Comparison of ENCODE assay signal across 8 mouse cellular contexts in genomic region chr7:30728214-30728613, GRCm38 (mm10). TPM values are rescaled to one million over a fixed set of nuclear protein-coding genes. Genes with fewer than 3 reads are reported as not detected.
DNase-seq lines count a peak whose midpoint lies in the region; ATAC-seq and TF ChIP-seq lines count a peak whose summit lies in the region.

No protein-coding gene starts in this region.

- no peak overlapping the region for H3K27ac ChIP-seq in CH12.LX (ENCODE audit: insufficient read depth, low read depth)
- no peak overlapping the region for H3K27ac ChIP-seq in forebrain, embryonic 16.5 days (ENCODE audit: low read length)
- H3K27ac ChIP-seq in liver, embryonic 15.5 days (replicated peaks): no peak overlapping the region; the same call in 1 of the 2 replicates

- in situ Hi-C loops in CH12.LX (cut with MboI; ENCODE audit: low pct_ligation_motif_present, low pct_unique_long_range_greater_than_20kb, low sequenced_read_pairs): no loop called here

- H3K79me2 ChIP-seq in CH12.LX (replicated peaks; ENCODE audit: control insufficient read depth, extremely low read depth, insufficient read depth, poor library complexity, severe bottlenecking): no peaks in the 10 kb centered on the region

- peak overlapping the region; percentile 77 for H3K9ac ChIP-seq in CH12.LX (ENCODE audit: insufficient read depth, low read depth)
- H3K9ac ChIP-seq in forebrain, embryonic 16.5 days (replicated peaks; ENCODE audit: low read depth, low read length): peak overlapping the region; percentile 80; the same call in 1 of the 2 replicates
- H3K9ac ChIP-seq in liver, embryonic 15.5 days: peak overlapping the region; percentile 77; the same call in 1 of the 2 replicates

- no peak for TF ChIP-seq EP300 in CH12.LX (IDR thresholded peaks at IDR 0.05; ENCODE audit: low read length)

- no peaks in the 10 kb centered on the region for H3K27me3 ChIP-seq in CH12.LX (replicated peaks)
- H3K27me3 ChIP-seq in forebrain, embryonic 16.5 days (replicated peaks; ENCODE audit: control insufficient read depth, insufficient read depth, low read length): no peaks in the 10 kb centered on the region
- H3K27me3 ChIP-seq in liver, embryonic 15.5 days: no peaks in the 10 kb centered on the region

- TF ChIP-seq RAD21 in CH12.LX (IDR thresholded peaks at IDR 0.05; ENCODE audit: low read depth, low read length): no peak

- dilution Hi-C loops in CH12.LX (cut with MboI; ENCODE audit: extremely low pct_ligation_motif_present, extremely low pct_unique_long_range_greater_than_20kb, low sequenced_read_pairs): no loop called here

- peaks cover 16 to 59% of the 10 kb centered on the region in 2 experiments for H3K36me3 ChIP-seq in CH12.LX (replicated peaks in 1 of 2; ENCODE audit: control insufficient read depth in 1 of 2, insufficient read depth in 1 of 2, low read length in 1 of 2)
- peaks cover 2% of the 10 kb centered on the region; the same call in 1 of the 2 replicates for H3K36me3 ChIP-seq in forebrain, embryonic 16.5 days (ENCODE audit: control insufficient read depth, insufficient read depth)
- H3K36me3 ChIP-seq in liver, embryonic 15.5 days (replicated peaks): peaks cover 19% of the 10 kb centered on the region; the same call in 1 of the 2 replicates

- no peak for TF ChIP-seq CTCF in CH12.LX (conservative IDR thresholded peaks at IDR 0.05 in 1 of 2, IDR thresholded peaks at IDR 0.05 in 1 of 2; ENCODE audit: low read depth in 2 of 2, low read length in 2 of 2)

- ATAC-seq in forebrain, embryonic 16.5 days: no peak
- no peak for ATAC-seq in liver, embryonic 15.5 days (ENCODE audit: insufficient read depth)
- ATAC-seq in activated CD4-positive, CD25-positive, alpha-beta regulatory T cell, adult 4 months: no peak

- H3K4me3 ChIP-seq in CH12.LX (replicated peaks in 1 of 3; ENCODE audit: low read depth in 2 of 3, low read length in 2 of 3, poor library complexity in 1 of 3): peak overlapping the region; percentile 67 to 78 (median 73)
- H3K4me3 ChIP-seq in forebrain, embryonic 16.5 days (replicated peaks; ENCODE audit: low read length): peak overlapping the region; percentile 72
- peak overlapping the region; percentile 84 for H3K4me3 ChIP-seq in liver, embryonic 15.5 days (replicated peaks)

- no peaks in the 10 kb centered on the region for H3K9me3 ChIP-seq in CH12.LX (replicated peaks; ENCODE audit: low read length)
- no peaks in the 10 kb centered on the region for H3K9me3 ChIP-seq in forebrain, embryonic 16.5 days (ENCODE audit: control insufficient read depth, low read length)
- no peaks in the 10 kb centered on the region for H3K9me3 ChIP-seq in liver, embryonic 15.5 days (replicated peaks)

- TF ChIP-seq POLR2A in CH12.LX (IDR thresholded peaks at IDR 0.05; ENCODE audit: low read depth, low read length): no peak

- H3K4me2 ChIP-seq in CH12.LX (ENCODE audit: insufficient read depth, low read depth, poor library complexity, severe bottlenecking): peak overlapping the region; percentile 91
- peak overlapping the region; percentile 58 for H3K4me2 ChIP-seq in forebrain, embryonic 16.5 days (ENCODE audit: low read length)
- H3K4me2 ChIP-seq in liver, embryonic 15.5 days: peak overlapping the region; percentile 94

- H3K4me1 ChIP-seq in CH12.LX (ENCODE audit: control insufficient read depth in 1 of 2, insufficient read depth in 2 of 2): peaks cover 25 to 61% of the 10 kb centered on the region in 2 experiments
- peaks cover 22% of the 10 kb centered on the region for H3K4me1 ChIP-seq in forebrain, embryonic 16.5 days (replicated peaks; ENCODE audit: control insufficient read depth, insufficient read depth, low read length)
- peaks cover 30% of the 10 kb centered on the region for H3K4me1 ChIP-seq in liver, embryonic 15.5 days (replicated peaks)

- intact Hi-C loops in heart, postnatal 14 days (cut with DNase I): loop anchor here (5.0 kb wide), 1 partner anchor 61 kb away; no protein-coding TSS in a partner anchor

- peak; percentile 93 for DNase-seq in heart, adult 11 months
- DNase-seq in heart, postnatal 14 days: no peak
- no peak for DNase-seq in CH12.LX (ENCODE audit: extremely low read depth)
- DNase-seq in spleen, postnatal 14 days (ENCODE audit: low spot score in 2 of 2): no peak
- DNase-seq in right cerebral cortex, postnatal 14 days: no peak

- WGBS in forebrain, embryonic 16.5 days: 87% methylated on average over 6 of the region's 6 CpGs
- WGBS in liver, embryonic 15.5 days (ENCODE audit: insufficient replicate concordance): 60% methylated on average over 6 of the region's 6 CpGs

TF ChIP-seq in CH12.LX, 34 proteins besides CTCF, POLR2A, EP300 and RAD21:
- no peak for TF ChIP-seq MAX (IDR thresholded peaks at IDR 0.05; ENCODE audit: low read length)
- TF ChIP-seq BHLHE40 (IDR thresholded peaks at IDR 0.05; ENCODE audit: low read depth, low read length): no peak
- TF ChIP-seq CHD1 (IDR thresholded peaks at IDR 0.05; ENCODE audit: low read depth, low read length): no peak
- no peak for TF ChIP-seq ZNF384 (IDR thresholded peaks at IDR 0.05; ENCODE audit: low read depth, low read length)
TF ChIP-seq in CH12.LX: peak in this region for 0.

RNA-seq across cellular contexts. Expression of gene Tmem147, which starts 1.1 kb away (rescaled TPM):
- total RNA-seq in heart, postnatal 14 days (2021): 100 to 1,000 TPM; 238 to 243 TPM
- 136 and 137 TPM in 2 replicates for total RNA-seq in CH12.LX (2012; rRNA removed)
- 152 and 154 TPM in 2 replicates for total RNA-seq in CH12.LX (2014; rRNA removed)
- 98.4 and 149 TPM in 2 replicates for polyA plus RNA-seq in CH12.LX (2012; ENCODE audit: insufficient read length, low read depth)
- 202 and 214 TPM in 2 replicates for polyA plus RNA-seq in forebrain, embryonic 16.5 days (2015; fragmentation: Nextera tagmentation; extraction: Ambion mirVana)
- 97.4 and 105 TPM in 2 replicates for polyA plus RNA-seq in liver, embryonic 15.5 days (2015; fragmentation: Nextera tagmentation; extraction: Ambion mirVana)
- polyA plus RNA-seq in activated CD4-positive, CD25-positive, alpha-beta regulatory T cell, adult 4 months (2017; shearing (Covaris generic)): 10 to 100 TPM; 46.6 to 48.1 TPM

RNA-seq across cellular contexts. Expression of gene Gapdhs, which starts 15.3 kb away (rescaled TPM):
- not detected for total RNA-seq in heart, postnatal 14 days (2021)
- 0.42 and 0.89 TPM in 2 replicates for total RNA-seq in CH12.LX (2012; rRNA removed)
- total RNA-seq in CH12.LX (2014; rRNA removed): not detected in 2 replicates
- polyA plus RNA-seq in CH12.LX (2012; ENCODE audit: insufficient read length, low read depth): 1.7 and 2.9 TPM in 2 replicates
- polyA plus RNA-seq in forebrain, embryonic 16.5 days (2015; fragmentation: Nextera tagmentation; extraction: Ambion mirVana): 0.68 and 1.1 TPM in 2 replicates
- not detected in 2 replicates for polyA plus RNA-seq in liver, embryonic 15.5 days (2015; fragmentation: Nextera tagmentation; extraction: Ambion mirVana)
- polyA plus RNA-seq in activated CD4-positive, CD25-positive, alpha-beta regulatory T cell, adult 4 months (2017; shearing (Covaris generic)): not detected

RNA-seq across cellular contexts. Expression of gene Atp4a, which starts 16.2 kb away (rescaled TPM):
- total RNA-seq in heart, postnatal 14 days (2021): under 1 TPM in 1 of 2 experiments, not detected in 1; 0.15 TPM
- total RNA-seq in CH12.LX (2012; rRNA removed) (0.13 TPM in 1 of 2 replicates, not detected in the other), CH12.LX (2014; rRNA removed) (0.14 and 0.67 TPM in 2 replicates)
- 0.33 TPM in 1 of 2 replicates, not detected in the other for polyA plus RNA-seq in CH12.LX (2012; ENCODE audit: insufficient read length, low read depth)
- 1.3 and 2.4 TPM in 2 replicates for polyA plus RNA-seq in forebrain, embryonic 16.5 days (2015; fragmentation: Nextera tagmentation; extraction: Ambion mirVana)
- polyA plus RNA-seq in liver, embryonic 15.5 days (2015; fragmentation: Nextera tagmentation; extraction: Ambion mirVana): 1.7 and 2.9 TPM in 2 replicates
- polyA plus RNA-seq in activated CD4-positive, CD25-positive, alpha-beta regulatory T cell, adult 4 months (2017; shearing (Covaris generic)): not detected

RNA-seq across cellular contexts. Expression of gene Sbsn, which starts 23.1 kb away (rescaled TPM):
- total RNA-seq in heart, postnatal 14 days (2021): 1 to 10 TPM; 4.3 to 5.5 TPM
- total RNA-seq in CH12.LX (2012; rRNA removed) (0.59 and 0.76 TPM in 2 replicates), CH12.LX (2014; rRNA removed) (0.30 TPM in 1 of 2 replicates, not detected in the other)
- 0.69 and 1.1 TPM in 2 replicates for polyA plus RNA-seq in CH12.LX (2012; ENCODE audit: insufficient read length, low read depth)
- 2.2 and 2.3 TPM in 2 replicates for polyA plus RNA-seq in forebrain, embryonic 16.5 days (2015; fragmentation: Nextera tagmentation; extraction: Ambion mirVana)
- polyA plus RNA-seq in liver, embryonic 15.5 days (2015; fragmentation: Nextera tagmentation; extraction: Ambion mirVana): 0.12 and 0.61 TPM in 2 replicates
- polyA plus RNA-seq in activated CD4-positive, CD25-positive, alpha-beta regulatory T cell, adult 4 months (2017; shearing (Covaris generic)): under 1 TPM in 1 of 2 experiments, not detected in 1; 0.69 TPM

RNA-seq across cellular contexts. Expression of gene 2200002J24Rik, which starts 29.5 kb away (rescaled TPM):
- total RNA-seq in heart, postnatal 14 days (2021): not detected
- total RNA-seq in CH12.LX (2012; rRNA removed): 2.4 and 4.0 TPM in 2 replicates
- total RNA-seq in CH12.LX (2014; rRNA removed): 3.0 and 6.6 TPM in 2 replicates
- polyA plus RNA-seq in CH12.LX (2012; ENCODE audit: insufficient read length, low read depth): 2.9 and 3.5 TPM in 2 replicates
- not detected in 2 replicates for polyA plus RNA-seq in forebrain, embryonic 16.5 days (2015; fragmentation: Nextera tagmentation; extraction: Ambion mirVana)
- 0.48 and 0.99 TPM in 2 replicates for polyA plus RNA-seq in liver, embryonic 15.5 days (2015; fragmentation: Nextera tagmentation; extraction: Ambion mirVana)
- polyA plus RNA-seq in activated CD4-positive, CD25-positive, alpha-beta regulatory T cell, adult 4 months (2017; shearing (Covaris generic)): not detected
